8 mouse cellular contexts compared by ENCODE assay signal in the genomic region with DNA sequence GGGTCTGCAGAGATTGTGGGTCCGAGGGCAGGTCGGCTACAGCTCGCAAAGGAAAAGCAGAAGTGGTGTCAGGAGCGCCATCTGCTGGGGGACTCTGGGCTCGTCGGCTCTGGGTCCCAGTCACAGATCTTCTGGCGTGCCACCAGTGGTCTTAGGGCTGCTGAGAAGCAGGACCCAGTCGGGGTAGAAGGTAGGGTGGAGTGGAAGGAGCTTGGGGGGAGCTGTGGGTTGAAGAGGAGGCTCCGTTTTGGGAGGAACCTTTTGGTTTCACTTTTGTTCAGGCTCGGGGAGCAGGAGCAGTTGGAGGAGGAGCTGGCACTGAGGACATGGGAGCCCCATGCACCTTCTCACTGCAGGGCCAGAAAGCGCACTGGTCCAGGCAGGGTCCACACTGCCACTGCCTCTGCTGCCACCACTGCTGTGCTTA.
A peak's percentile ranks its signal among the peaks of the same experiment; 100 is the strongest.
DNase-seq lines count a peak whose midpoint lies in the region; ATAC-seq lines count a peak whose summit lies in the region.

No protein-coding gene starts in this region.

- peak; percentile 16 for DNase-seq in ZHBTc4 (ENCODE audit: low read depth, low spot score)
- DNase-seq in embryo, embryonic 9.5 days (ENCODE audit: extremely low spot score), result peak; percentile 2
- peak; percentile 22 to 60 for DNase-seq in heart, adult 18-20 months
- peak; percentile 55 for DNase-seq in induced T-regulatory cell, adult 2 months (ENCODE audit: low read depth)
- peak; percentile 5 to 17 for DNase-seq in layer of hippocampus, postnatal 25 days (ENCODE audit: extremely low spot score in 1 of 2, low spot score in 1 of 2)
- DNase-seq in lung, postnatal 14 days, result peak; percentile 14
- peak; percentile 8 for DNase-seq in urinary bladder, postnatal 25 days (ENCODE audit: low spot score)

- ATAC-seq in neutrophil, adult 5-6 weeks (ENCODE audit: extremely low read depth, insufficient number of reproducible peaks, low FRiP score, poor library complexity, severe bottlenecking), result peak; percentile 63

Comparison
In these comparisons a context has a peak if more than half of its experiments do, and no peak if none do; other contexts are left out.
1. Peak in every context shown above with its lines: DNase-seq and ATAC-seq.
2. DNase-seq: peak in every context shown above with its lines; median percentile 55 in induced T-regulatory cell, adult 2 months; 41 in heart, adult 18-20 months; 16 in ZHBTc4; 14 in lung, postnatal 14 days; 11 in layer of hippocampus, postnatal 25 days; 8 in urinary bladder, postnatal 25 days; 2 in embryo, embryonic 9.5 days.